Mouse (Mus musculus) brain, embryonic 14.5 days (tissue): ENCODE results near the gene Ush2a.

ENCODE experiments used
- CTCF ChIP-seq: fragments of 200-500 bp; IDR thresholded peaks from 2 replicates; pipeline ENCODE4 v1.5.1; 2012; ENCODE audit warnings: inconsistent platforms, mild to moderate bottlenecking, moderate library complexity, borderline replicate concordance; ENCODE audit not compliant: insufficient read depth, insufficient read length; ENCODE audit errors: extremely low read depth
- POLR2A ChIP-seq: fragments of 200-500 bp; IDR thresholded peaks from 2 replicates; pipeline ENCODE4 v1.6.1; 2012; ENCODE audit warnings: mild to moderate bottlenecking, inconsistent platforms, borderline replicate concordance; ENCODE audit not compliant: poor library complexity, insufficient read depth, insufficient read length, severe bottlenecking; ENCODE audit errors: extremely low read depth

- TF ChIP-seq CTCF: no peak
- no peak for TF ChIP-seq POLR2A
Observed at GRCm38 (mm10) chr1:188537021-188537420, 275.2 kb downstream of the Ush2a start.
